Mouse (Mus musculus) ES-Bruce4 (cell line): Measurements from ENCODE around the gene H2afy2. TPM values are rescaled to one million over a fixed set of nuclear protein-coding genes. Genes with fewer than 3 reads are reported as not detected.
A peak's percentile ranks its signal among the peaks of the same experiment; 100 is the strongest.

ENCODE experiments used
- H3K27ac ChIP-seq: 2 replicates; pipeline ENCODE4 v1.5.1; 2012; ENCODE audit warnings: low read length, inconsistent platforms; ENCODE audit not compliant: insufficient read depth
- H3K27me3 ChIP-seq: 2 replicates; pipeline ENCODE4 v1.6.1; 2012; ENCODE audit warnings: mild to moderate bottlenecking, low read length, inconsistent platforms; ENCODE audit not compliant: control insufficient read depth, poor library complexity, insufficient read depth, severe bottlenecking
- H3K36me3 ChIP-seq: 2 replicates; pipeline ENCODE4 v1.6.1; 2012; ENCODE audit warnings: inconsistent platforms, mild to moderate bottlenecking, low read length, moderate library complexity; ENCODE audit not compliant: control insufficient read depth, poor library complexity, insufficient read depth, severe bottlenecking
- H3K4me1 ChIP-seq: one replicate; pipeline ENCODE4 v1.8.1; 2011; ENCODE audit warnings: low read length; ENCODE audit not compliant: control insufficient read depth, insufficient read depth
- H3K4me3 ChIP-seq: 2 replicates; pipeline ENCODE4 v1.5.1; 2011; ENCODE audit warnings: low read depth, mild to moderate bottlenecking, low read length
- H3K9ac ChIP-seq: 2 replicates; pipeline ENCODE4 v1.6.1; 2012; ENCODE audit warnings: low read depth, mild to moderate bottlenecking, inconsistent platforms; ENCODE audit not compliant: poor library complexity, severe bottlenecking
- H3K9me3 ChIP-seq: replicated peaks from 2 replicates; pipeline ENCODE4 v1.6.1; 2012; ENCODE audit warnings: mild to moderate bottlenecking, low read length, inconsistent platforms; ENCODE audit not compliant: control insufficient read depth, poor library complexity, insufficient read depth, severe bottlenecking
- CTCF ChIP-seq: IDR thresholded peaks from one replicate; pipeline ENCODE4 v1.8.1; 2011; ENCODE audit warnings: low read depth, low read length
- EP300 ChIP-seq: IDR thresholded peaks from 2 replicates; pipeline ENCODE4 v1.6.1; 2011; ENCODE audit warnings: low read depth, low read length; ENCODE audit not compliant: insufficient read depth
- POLR2A ChIP-seq: IDR thresholded peaks from one replicate; pipeline ENCODE4 v1.8.1; 2011; ENCODE audit warnings: low read length; ENCODE audit not compliant: insufficient read depth
- polyA plus RNA-seq: library from polyadenylated mRNA; stranded (reverse); fragments of >200 nt; gene quantifications from 2 replicates; pipeline ENCODE4 v1.2.4, GENCODE M21; 2011; ENCODE audit warnings: low read depth; ENCODE audit not compliant: missing spikeins, insufficient read depth, insufficient read length

H2afy2 gene
- polyA plus RNA-seq, 1 experiment, result 21.6 TPM

- TF ChIP-seq POLR2A, result no peak
- TF ChIP-seq EP300, result no peak
- no peak for TF ChIP-seq CTCF
- Histone ChIP-seq H3K27ac (no peak overlapping the region), H3K36me3 (no peaks in the 10 kb centered on the region), H3K27me3 (no peaks in the 10 kb centered on the region), H3K4me3 (no peak overlapping the region), H3K9ac (no peak overlapping the region), H3K9me3 (no peaks in the 10 kb centered on the region), H3K4me1 (no peaks in the 10 kb centered on the region)
Measured at GRCm38 (mm10) chr10:61706412-61707375, 77.3 kb downstream of the H2afy2 start.

DNA sequence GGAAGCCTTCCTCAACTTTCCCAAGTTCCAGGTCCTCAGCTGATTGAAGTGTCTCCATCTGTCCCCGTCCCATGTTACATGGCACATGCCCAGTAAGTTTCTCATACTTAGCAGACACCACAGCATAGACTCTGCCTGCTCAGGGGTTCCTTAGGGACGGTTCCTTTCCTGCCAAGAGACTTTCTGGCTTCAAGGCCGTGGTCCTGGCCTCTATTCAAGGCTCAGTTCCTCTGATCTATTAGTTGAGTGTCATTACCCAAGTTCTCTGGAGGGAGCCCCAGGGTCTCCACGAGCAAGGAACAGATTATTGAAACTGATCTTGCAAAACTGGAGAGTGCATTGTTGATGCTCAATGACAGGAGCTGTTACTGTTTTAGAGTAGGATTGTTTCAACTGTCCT lies 79.3 kb downstream of the H2afy2 start:
- Histone ChIP-seq H3K4me3 (no peak overlapping the region), H3K27ac (no peak overlapping the region), H3K4me1 (no peaks in the 10 kb centered on the region), H3K36me3 (no peaks in the 10 kb centered on the region), H3K9ac (no peak overlapping the region), H3K9me3 (no peaks in the 10 kb centered on the region), H3K27me3 (no peaks in the 10 kb centered on the region)
- no peak for TF ChIP-seq CTCF
- no peak for TF ChIP-seq POLR2A
- no peak for TF ChIP-seq EP300

DNA sequence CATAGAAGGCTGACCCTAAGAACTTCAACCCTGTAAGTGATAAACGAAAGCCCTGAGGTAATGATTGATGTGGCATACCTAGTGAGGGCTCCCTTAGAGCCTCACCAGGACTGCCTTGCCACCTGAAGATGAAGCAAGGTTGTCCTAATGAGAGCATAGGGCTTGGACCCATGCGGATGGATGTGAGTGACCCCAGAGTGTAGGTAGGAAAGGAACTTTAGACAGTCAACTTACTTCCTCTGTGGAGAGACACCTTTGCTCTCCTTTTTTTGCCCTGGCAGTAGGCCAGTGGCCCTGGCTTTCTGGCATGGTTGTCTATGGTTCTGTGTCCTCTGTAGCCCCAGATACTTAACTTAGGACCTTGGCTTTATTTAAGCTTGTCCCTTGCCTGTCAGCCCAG lies 86.9 kb downstream of the H2afy2 start:
- Histone ChIP-seq H3K27me3 (no peaks in the 10 kb centered on the region), H3K36me3 (0 out of 2 replicates have a peak, but pooled peaks cover 3% of the 10 kb centered on the region), H3K27ac (no peak overlapping the region), H3K9me3 (no peaks in the 10 kb centered on the region), H3K9ac (peak overlapping the region; percentile 64; the same call in 1 of the 2 replicates), H3K4me3 (no peak overlapping the region; the same call in 1 of the 2 replicates), H3K4me1 (peaks cover 2% of the 10 kb centered on the region)
- TF ChIP-seq POLR2A, result no peak
- TF ChIP-seq EP300, result no peak
- no peak for TF ChIP-seq CTCF

DNA sequence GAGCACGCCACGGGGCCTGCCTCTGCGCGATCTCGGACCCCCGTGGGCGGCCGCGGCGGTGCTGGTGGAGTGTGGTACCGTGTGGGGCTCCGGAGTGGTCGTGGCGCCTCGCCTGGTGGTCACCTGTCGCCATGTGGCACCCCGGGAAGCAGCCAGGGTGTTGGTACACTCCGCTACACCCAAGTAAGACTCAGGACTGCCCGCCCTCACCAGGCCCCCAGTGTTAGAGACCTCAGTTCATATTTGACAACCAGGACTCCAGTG lies 87.5 kb downstream of the H2afy2 start:
- no peak for TF ChIP-seq EP300
- no peak for TF ChIP-seq CTCF
- no peak for TF ChIP-seq POLR2A
- no peaks in the 10 kb centered on the region for H3K9me3 ChIP-seq
- H3K36me3 ChIP-seq, result peaks cover 4% of the 10 kb centered on the region; the same call in 1 of the 2 replicates
- H3K9ac ChIP-seq, result peak overlapping the region; percentile 64
- H3K4me1 ChIP-seq, result peaks cover 2% of the 10 kb centered on the region
- no peaks in the 10 kb centered on the region for H3K27me3 ChIP-seq
- H3K4me3 ChIP-seq, result peak overlapping the region; percentile 85
- no peak overlapping the region for H3K27ac ChIP-seq

GRCm38 (mm10) chr10:61695703-61696559 lies 88.0 kb downstream of the H2afy2 start:
- no peak overlapping the region for H3K27ac ChIP-seq
- H3K36me3 ChIP-seq, result peaks cover 7% of the 10 kb centered on the region

More at GRCm38 (mm10) chr10:61695703-61696559, 88.0 kb downstream of the H2afy2 start:
- Histone ChIP-seq H3K4me3 (peak overlapping the region; percentile 85), H3K4me1 (peaks cover 2% of the 10 kb centered on the region), H3K9me3 (no peaks in the 10 kb centered on the region), H3K9ac (peak overlapping the region; percentile 64), H3K27me3 (no peaks in the 10 kb centered on the region)
- no peak for TF ChIP-seq CTCF
- no peak for TF ChIP-seq EP300
- no peak for TF ChIP-seq POLR2A
